Mouse (Mus musculus) naive thymus-derived CD4-positive, alpha-beta T cell, adult 2 months (primary cell): ENCODE results near the gene Dlx1.

ENCODE experiments used
- DNase-seq: peaks from one replicate; pipeline ENCODE4 v3.0.0-alpha.2; 2011; ENCODE audit warnings: low read depth

Gene Dlx1

GRCm38 (mm10) chr2:71528014-71528713, at the start of gene Dlx1:
Gene Dlx1, plus strand, starts transcription at chr2:71528113.
- DNase-seq, result no peak

- DNase-seq, result no peak
Measured at GRCm38 (mm10) chr2:71479917-71480316, 48.0 kb upstream of the Dlx1 start.

GRCm38 (mm10) chr2:71481825-71482224, 46.1 kb upstream of the Dlx1 start:
- no peak for DNase-seq

- DNase-seq, result no peak
Measured at GRCm38 (mm10) chr2:71483046-71483716, 44.7 kb upstream of the Dlx1 start.

- no peak for DNase-seq
Measured at GRCm38 (mm10) chr2:71483717-71484066, 44.2 kb upstream of the Dlx1 start.

- no peak for DNase-seq
Measured at GRCm38 (mm10) chr2:71491295-71491694, 36.6 kb upstream of the Dlx1 start.

- DNase-seq, result no peak
Measured at GRCm38 (mm10) chr2:71493161-71493683, 34.7 kb upstream of the Dlx1 start.

GRCm38 (mm10) chr2:71494503-71494902, 33.4 kb upstream of the Dlx1 start:
- DNase-seq, result no peak

- DNase-seq, result no peak
Measured at GRCm38 (mm10) chr2:71494971-71495370, 32.9 kb upstream of the Dlx1 start.

GRCm38 (mm10) chr2:71497175-71497574, 30.7 kb upstream of the Dlx1 start:
- DNase-seq, result no peak

- no peak for DNase-seq
Measured at GRCm38 (mm10) chr2:71499276-71500230, 28.4 kb upstream of the Dlx1 start.

- DNase-seq, result no peak
Measured at GRCm38 (mm10) chr2:71504852-71505251, 23.1 kb upstream of the Dlx1 start.

GRCm38 (mm10) chr2:71511209-71511608, 16.7 kb upstream of the Dlx1 start:
- no peak for DNase-seq

GRCm38 (mm10) chr2:71512326-71512725, 15.6 kb upstream of the Dlx1 start:
- DNase-seq, result no peak

GRCm38 (mm10) chr2:71516995-71517394, 10.9 kb upstream of the Dlx1 start:
- no peak for DNase-seq

- DNase-seq, result no peak
Measured at GRCm38 (mm10) chr2:71517466-71518099, 10.3 kb upstream of the Dlx1 start.

- peak; percentile 34 for DNase-seq
Measured at GRCm38 (mm10) chr2:71522871-71523270, 5.0 kb upstream of the Dlx1 start.

GRCm38 (mm10) chr2:71523431-71523830, 4.5 kb upstream of the Dlx1 start:
- DNase-seq, result no peak

- DNase-seq, result no peak
Measured at GRCm38 (mm10) chr2:71524763-71525162, 3.1 kb upstream of the Dlx1 start.

GRCm38 (mm10) chr2:71526595-71527322, 1.2 kb upstream of the Dlx1 start:
- DNase-seq, result no peak

- DNase-seq, result peak; percentile 14
Measured at GRCm38 (mm10) chr2:71527323-71528013, 445 bp upstream of the Dlx1 start.
